Mouse (Mus musculus): Measurements from ENCODE around the gene Slc51a. TPM values are rescaled to one million over a fixed set of nuclear protein-coding genes. Genes with fewer than 3 reads are reported as not detected.

Gene Slc51a
- polyA plus RNA-seq (2016; fragmentation: Nextera tagmentation; extraction: Ambion mirVana) = 0.31 and 0.38 TPM in 2 replicates

- no peak for ATAC-seq (ENCODE audit: insufficient number of reproducible peaks, insufficient read depth, low FRiP score, low TSS enrichment, low read depth)
- H3K9ac ChIP-seq (replicated peaks) = no peak within 1 kb of the TSS
- 44% methylated on average over 15 of the region's 15 CpGs for WGBS
- H3K36me3 ChIP-seq = no peaks in the 10 kb centered on the region
- no peaks in the 10 kb centered on the region for H3K27me3 ChIP-seq
- H3K4me1 ChIP-seq (replicated peaks) = peaks cover 7% of the 10 kb centered on the region; the same call in 1 of the 2 replicates
- no peak within 1 kb of the TSS for H3K4me3 ChIP-seq (replicated peaks)
- no peak within 1 kb of the TSS for H3K4me2 ChIP-seq
- H3K27ac ChIP-seq = no peak within 1 kb of the TSS; the same call in 1 of the 2 replicates
- no peaks in the 10 kb centered on the region for H3K9me3 ChIP-seq
These were observed at the start of gene Slc51a for GRCm38 (mm10) chr16:32487234-32488111. TSS of gene Slc51a (minus strand) at chr16:32487879.

DNA sequence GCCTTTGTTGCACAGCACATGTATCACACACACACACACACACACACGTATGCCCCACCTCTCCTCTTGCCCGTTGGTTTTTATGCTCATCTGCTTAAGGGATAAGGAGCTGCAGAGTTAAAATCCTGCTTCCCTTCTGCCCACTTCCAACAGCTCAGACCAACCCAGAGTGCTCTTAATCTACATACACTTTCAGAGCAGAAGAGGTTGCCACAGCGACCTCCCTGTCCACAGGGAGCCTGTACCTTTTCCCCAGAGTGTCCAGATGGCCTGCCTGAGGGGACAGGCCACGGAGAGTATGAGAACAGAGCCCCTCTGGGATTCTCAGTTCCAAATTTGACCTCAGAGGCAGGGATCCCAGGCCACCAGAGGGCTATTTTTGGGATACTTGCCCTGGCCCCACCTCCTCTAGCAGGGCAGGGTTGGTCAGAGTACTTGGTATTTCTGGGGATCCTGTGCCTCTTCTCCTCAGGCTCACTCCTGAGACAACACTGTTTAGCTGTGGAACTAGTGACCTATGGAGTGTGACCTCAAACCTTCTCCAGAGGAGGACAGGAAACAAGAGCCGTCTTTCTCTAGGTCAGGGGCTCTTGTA lies 47.6 kb upstream of the Slc51a start:
- no peak overlapping the region for H3K4me2 ChIP-seq
- no peak overlapping the region for H3K9ac ChIP-seq (replicated peaks)
- no peak for ATAC-seq (ENCODE audit: insufficient number of reproducible peaks, insufficient read depth, low FRiP score, low TSS enrichment, low read depth)
- H3K27ac ChIP-seq = no peak overlapping the region
- WGBS = 39% methylated on average over 5 of the region's 5 CpGs
- H3K27me3 ChIP-seq = no peaks in the 10 kb centered on the region
- peaks cover 43% of the 10 kb centered on the region for H3K4me1 ChIP-seq (replicated peaks)
- H3K4me3 ChIP-seq (replicated peaks) = no peak overlapping the region
- H3K9me3 ChIP-seq = no peaks in the 10 kb centered on the region; the same call in 1 of the 2 replicates
- no peaks in the 10 kb centered on the region for H3K36me3 ChIP-seq

DNA sequence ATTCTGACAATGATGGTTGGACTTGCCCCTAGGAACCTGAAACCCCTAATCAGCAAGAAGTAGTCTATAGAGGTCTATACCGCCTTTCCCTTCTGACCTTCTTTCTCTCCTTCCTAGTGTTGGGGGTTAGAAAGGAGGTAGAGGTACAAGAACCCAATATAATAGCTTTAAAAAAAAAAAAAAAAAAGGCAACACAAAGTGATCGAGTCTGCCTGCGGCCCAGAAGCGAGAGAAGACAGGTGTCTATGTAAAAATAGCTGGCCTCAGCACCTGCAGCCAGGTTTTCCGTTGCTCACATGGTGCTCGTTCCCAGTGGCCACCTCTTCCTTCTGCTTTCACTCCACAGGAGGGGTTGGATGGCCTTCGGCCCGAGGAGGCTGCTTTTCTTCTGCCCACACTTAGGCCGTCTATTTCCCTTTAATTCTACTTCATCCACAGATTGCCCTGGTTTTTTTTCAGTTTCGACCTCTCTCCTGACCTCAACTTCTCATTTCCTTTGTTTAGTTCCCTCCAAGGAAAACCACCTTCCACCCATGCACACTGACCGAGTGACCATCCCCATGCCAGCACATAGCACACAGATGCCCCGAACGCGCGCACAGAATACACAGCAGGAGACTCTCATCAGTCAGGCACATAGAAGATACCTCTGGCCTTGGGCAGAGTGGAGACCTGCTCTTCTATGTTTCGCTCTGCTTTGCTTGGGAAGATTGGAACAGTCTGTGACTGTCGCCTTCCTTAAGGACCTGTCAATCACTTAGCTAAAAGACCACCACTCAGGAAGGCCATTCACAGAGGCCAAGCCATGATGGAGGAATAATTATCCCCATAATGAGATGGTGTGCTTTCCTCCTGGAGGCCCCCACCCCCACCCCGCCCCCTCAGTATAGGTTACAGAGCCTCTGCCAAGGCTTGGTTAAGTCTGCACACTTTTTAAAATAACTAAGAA lies 45.5 kb upstream of the Slc51a start:
- Histone ChIP-seq H3K36me3 (no peaks in the 10 kb centered on the region), H3K4me2 (no peak overlapping the region), H3K4me3 (replicated peaks) (no peak overlapping the region), H3K27me3 (no peaks in the 10 kb centered on the region), H3K4me1 (replicated peaks) (peaks cover 34% of the 10 kb centered on the region), H3K9ac (replicated peaks) (no peak overlapping the region), H3K27ac (no peak overlapping the region), H3K9me3 (no peaks in the 10 kb centered on the region; the same call in 1 of the 2 replicates)
- 63% methylated on average over 18 of the region's 18 CpGs for WGBS
- no peak for ATAC-seq (ENCODE audit: insufficient number of reproducible peaks, insufficient read depth, low FRiP score, low TSS enrichment, low read depth)

GRCm38 (mm10) chr16:32526906-32527305 lies 39.2 kb upstream of the Slc51a start:
- no peak for ATAC-seq (ENCODE audit: insufficient number of reproducible peaks, insufficient read depth, low FRiP score, low TSS enrichment, low read depth)
- no peak overlapping the region for H3K9ac ChIP-seq (replicated peaks)
- H3K36me3 ChIP-seq = no peaks in the 10 kb centered on the region
- 65% methylated on average over 7 of the region's 7 CpGs for WGBS
- H3K4me1 ChIP-seq (replicated peaks) = 0 out of 2 replicates have a peak, but pooled peaks cover 5% of the 10 kb centered on the region
- no peak overlapping the region for H3K27ac ChIP-seq
- H3K9me3 ChIP-seq = no peaks in the 10 kb centered on the region; the same call in 1 of the 2 replicates
- H3K27me3 ChIP-seq = no peaks in the 10 kb centered on the region
- no peak overlapping the region for H3K4me2 ChIP-seq
- H3K4me3 ChIP-seq (replicated peaks) = no peak overlapping the region

- Histone ChIP-seq H3K4me3 (replicated peaks) (no peak overlapping the region), H3K4me2 (no peak overlapping the region), H3K27ac (no peak overlapping the region), H3K4me1 (replicated peaks) (peaks cover 17% of the 10 kb centered on the region; the same call in 1 of the 2 replicates), H3K9ac (replicated peaks) (no peak overlapping the region), H3K27me3 (no peaks in the 10 kb centered on the region), H3K36me3 (no peaks in the 10 kb centered on the region), H3K9me3 (no peaks in the 10 kb centered on the region)
- 83% methylated on average over 5 of the region's 5 CpGs for WGBS
- ATAC-seq (ENCODE audit: insufficient number of reproducible peaks, insufficient read depth, low FRiP score, low TSS enrichment, low read depth) = no peak
These were observed 36.6 kb upstream of the Slc51a start for GRCm38 (mm10) chr16:32524244-32524615.

GRCm38 (mm10) chr16:32523462-32524243 lies 36.0 kb upstream of the Slc51a start:
- Histone ChIP-seq H3K36me3 (no peaks in the 10 kb centered on the region), H3K4me3 (replicated peaks) (no peak overlapping the region), H3K4me2 (no peak overlapping the region), H3K27me3 (no peaks in the 10 kb centered on the region), H3K27ac (no peak overlapping the region), H3K9ac (replicated peaks) (no peak overlapping the region), H3K4me1 (replicated peaks) (peaks cover 17% of the 10 kb centered on the region; the same call in 1 of the 2 replicates), H3K9me3 (no peaks in the 10 kb centered on the region)
- no peak for ATAC-seq (ENCODE audit: insufficient number of reproducible peaks, insufficient read depth, low FRiP score, low TSS enrichment, low read depth)
- WGBS = 65% methylated on average over 8 of the region's 8 CpGs

GRCm38 (mm10) chr16:32522578-32523194 lies 35.0 kb upstream of the Slc51a start:
- no peaks in the 10 kb centered on the region for H3K36me3 ChIP-seq
- no peaks in the 10 kb centered on the region for H3K9me3 ChIP-seq
- no peaks in the 10 kb centered on the region for H3K27me3 ChIP-seq
- H3K27ac ChIP-seq = no peak overlapping the region
- no peak overlapping the region for H3K4me3 ChIP-seq (replicated peaks)
- H3K4me1 ChIP-seq (replicated peaks) = peaks cover 19% of the 10 kb centered on the region; the same call in 1 of the 2 replicates
- WGBS = 68% methylated on average over 6 of the region's 6 CpGs
- H3K9ac ChIP-seq (replicated peaks) = no peak overlapping the region
- ATAC-seq (ENCODE audit: insufficient number of reproducible peaks, insufficient read depth, low FRiP score, low TSS enrichment, low read depth) = no peak
- H3K4me2 ChIP-seq = no peak overlapping the region

DNA sequence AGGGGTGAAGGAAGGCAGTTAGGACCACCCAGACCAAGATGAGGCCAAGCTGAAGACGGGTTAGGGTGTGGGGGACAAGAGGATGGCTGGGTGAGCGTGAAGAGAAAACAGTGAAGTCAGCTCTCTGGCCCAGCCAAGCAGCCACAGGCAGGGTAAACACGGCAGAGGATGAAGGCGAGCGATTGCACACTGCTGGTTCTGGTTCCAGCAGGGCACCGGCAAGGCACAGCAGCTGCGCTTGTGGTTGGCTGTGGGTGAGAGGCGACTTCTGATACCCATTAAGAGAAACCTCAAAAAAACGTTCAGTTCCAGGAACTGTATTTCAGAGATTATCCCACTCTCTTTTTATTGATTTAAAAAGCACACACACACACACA lies 32.7 kb upstream of the Slc51a start:
- H3K27ac ChIP-seq = no peak overlapping the region
- ATAC-seq (ENCODE audit: insufficient number of reproducible peaks, insufficient read depth, low FRiP score, low TSS enrichment, low read depth) = no peak
- H3K4me2 ChIP-seq = no peak overlapping the region
- no peak overlapping the region for H3K4me3 ChIP-seq (replicated peaks)
- WGBS = 49% methylated on average over 9 of the region's 9 CpGs
- peaks cover 38% of the 10 kb centered on the region for H3K4me1 ChIP-seq (replicated peaks)
- no peaks in the 10 kb centered on the region for H3K9me3 ChIP-seq
- H3K27me3 ChIP-seq = no peaks in the 10 kb centered on the region
- H3K9ac ChIP-seq (replicated peaks) = 0 out of 2 replicates have a peak overlapping the region, but pooled peaks have one; percentile 14
- H3K36me3 ChIP-seq = no peaks in the 10 kb centered on the region

DNA sequence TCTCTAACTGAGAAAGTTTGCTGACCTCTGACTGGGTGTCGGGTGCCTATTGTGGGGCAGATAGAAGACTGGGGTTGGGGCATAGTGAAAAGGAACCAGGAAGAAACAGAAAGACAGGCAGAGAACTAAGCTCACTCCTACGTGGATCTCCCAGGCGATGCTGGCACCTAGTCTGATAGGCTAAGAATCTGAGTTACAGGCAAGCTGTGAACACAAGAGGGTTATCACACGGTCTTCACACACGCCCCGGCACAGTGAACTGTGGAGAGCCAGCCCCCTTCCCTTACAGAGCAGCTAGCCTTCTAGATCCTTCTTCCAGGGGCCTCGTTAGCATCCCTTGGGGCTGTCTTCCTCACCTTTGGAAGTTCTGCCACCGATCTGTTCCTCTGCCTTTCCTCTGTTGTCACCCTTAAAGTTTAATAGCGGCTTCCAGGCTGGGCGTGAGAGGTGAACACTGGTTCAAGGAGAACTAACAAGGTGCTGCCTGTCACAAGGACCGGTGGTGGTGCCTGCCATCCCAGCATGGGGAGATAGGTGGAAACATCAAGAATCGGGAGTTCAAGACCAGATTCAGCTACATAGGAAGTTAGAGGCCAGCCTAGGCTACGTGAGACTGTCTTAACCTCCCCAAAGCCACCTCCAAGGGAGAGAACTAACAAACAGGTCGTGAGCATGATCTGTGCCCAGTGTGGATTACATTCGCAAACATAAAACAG lies 32.1 kb upstream of the Slc51a start:
- 0 out of 2 replicates have a peak overlapping the region, but pooled peaks have one; percentile 14 for H3K9ac ChIP-seq (replicated peaks)
- ATAC-seq (ENCODE audit: insufficient number of reproducible peaks, insufficient read depth, low FRiP score, low TSS enrichment, low read depth) = no peak
- H3K27me3 ChIP-seq = no peaks in the 10 kb centered on the region
- H3K36me3 ChIP-seq = no peaks in the 10 kb centered on the region
- peaks cover 40% of the 10 kb centered on the region for H3K4me1 ChIP-seq (replicated peaks)
- no peak overlapping the region for H3K27ac ChIP-seq
- no peaks in the 10 kb centered on the region for H3K9me3 ChIP-seq
- no peak overlapping the region for H3K4me2 ChIP-seq
- WGBS = 81% methylated on average over 15 of the region's 15 CpGs
- H3K4me3 ChIP-seq (replicated peaks) = no peak overlapping the region

Data from limb, embryonic 12.5 days (tissue).